Mouse (Mus musculus): ENCODE data around the gene Ten1. TPM values are rescaled to one million over a fixed set of nuclear protein-coding genes. Genes with fewer than 3 reads are reported as not detected.

Gene Ten1
- polyA plus RNA-seq (2015; fragmentation: Nextera tagmentation; extraction: Ambion mirVana): 48.9 and 49.5 TPM in 2 replicates

GRCm38 (mm10) chr11:116198639-116199531, at the start of gene Ten1, which contains the start of gene Acox1:
Gene Ten1, plus strand, starts transcription at chr11:116198855.
Gene Acox1, minus strand, starts transcription at chr11:116199045.

GRCm38 (mm10) chr11:116167884-116168439, 30.7 kb upstream of the Ten1 start, which contains the start of gene Fbf1:
Gene Fbf1, minus strand, starts transcription at chr11:116168166.

GRCm38 (mm10) chr11:116237742-116238395, 39.2 kb downstream of the Ten1 start, which contains the start of gene Evpl:
Gene Evpl, minus strand, starts transcription at chr11:116238077.

Other genes starting within 250 kb of the Ten1 start
- 2.2 and 3.0 TPM in 2 replicates for gene Itgb4, start 224.1 kb upstream of the Ten1 start, polyA plus RNA-seq (2015; fragmentation: Nextera tagmentation; extraction: Ambion mirVana)
- 111 and 122 TPM in 2 replicates for gene Galk1, start 186.1 kb upstream of the Ten1 start, polyA plus RNA-seq (2015; fragmentation: Nextera tagmentation; extraction: Ambion mirVana)
- gene H3f3b, start 170.9 kb upstream of the Ten1 start, polyA plus RNA-seq (2015; fragmentation: Nextera tagmentation; extraction: Ambion mirVana): 1,269 and 1,294 TPM in 2 replicates
- gene Unk, start 168.5 kb upstream of the Ten1 start, polyA plus RNA-seq (2015; fragmentation: Nextera tagmentation; extraction: Ambion mirVana): 13.7 and 18.1 TPM in 2 replicates
- 2.0 TPM in 2 replicates for gene Unc13d, start 120.9 kb upstream of the Ten1 start, polyA plus RNA-seq (2015; fragmentation: Nextera tagmentation; extraction: Ambion mirVana)
- gene Wbp2, start 111.9 kb upstream of the Ten1 start, polyA plus RNA-seq (2015; fragmentation: Nextera tagmentation; extraction: Ambion mirVana): 123 and 155 TPM in 2 replicates
- gene Trim47, start 71.6 kb upstream of the Ten1 start, polyA plus RNA-seq (2015; fragmentation: Nextera tagmentation; extraction: Ambion mirVana): 23.7 and 29.6 TPM in 2 replicates
- 3.2 and 3.5 TPM in 2 replicates for gene Trim65, start 67.7 kb upstream of the Ten1 start, polyA plus RNA-seq (2015; fragmentation: Nextera tagmentation; extraction: Ambion mirVana)
- 52.3 and 86.2 TPM in 2 replicates for gene Mrpl38, start 60.0 kb upstream of the Ten1 start, polyA plus RNA-seq (2015; fragmentation: Nextera tagmentation; extraction: Ambion mirVana)
- 12.9 and 18.1 TPM in 2 replicates for gene Fbf1, start 30.7 kb upstream of the Ten1 start, polyA plus RNA-seq (2015; fragmentation: Nextera tagmentation; extraction: Ambion mirVana)
- gene Acox1, start 190 bp downstream of the Ten1 start, polyA plus RNA-seq (2015; fragmentation: Nextera tagmentation; extraction: Ambion mirVana): 37.2 and 49.8 TPM in 2 replicates
- gene Evpl, start 39.2 kb downstream of the Ten1 start, polyA plus RNA-seq (2015; fragmentation: Nextera tagmentation; extraction: Ambion mirVana): 1.4 and 1.9 TPM in 2 replicates
- gene Srp68, start 75.4 kb downstream of the Ten1 start, polyA plus RNA-seq (2015; fragmentation: Nextera tagmentation; extraction: Ambion mirVana): 40.4 and 59.2 TPM in 2 replicates
- gene Galr2, start 82.1 kb downstream of the Ten1 start, polyA plus RNA-seq (2015; fragmentation: Nextera tagmentation; extraction: Ambion mirVana): 0.77 and 3.2 TPM in 2 replicates
- gene Exoc7, start 108.4 kb downstream of the Ten1 start, polyA plus RNA-seq (2015; fragmentation: Nextera tagmentation; extraction: Ambion mirVana): 45.9 and 65.6 TPM in 2 replicates
- 0.30 and 0.39 TPM in 2 replicates for gene Foxj1, start 136.5 kb downstream of the Ten1 start, polyA plus RNA-seq (2015; fragmentation: Nextera tagmentation; extraction: Ambion mirVana)
- 5.3 and 12.0 TPM in 2 replicates for gene Rnf157, start 214.2 kb downstream of the Ten1 start, polyA plus RNA-seq (2015; fragmentation: Nextera tagmentation; extraction: Ambion mirVana)
- gene Ubald2, start 235.2 kb downstream of the Ten1 start, polyA plus RNA-seq (2015; fragmentation: Nextera tagmentation; extraction: Ambion mirVana): 52.7 and 56.4 TPM in 2 replicates

Measured in adrenal gland, postnatal 0 days (tissue).